Mouse (Mus musculus) MEL (cell line): ENCODE data around the gene Arhgap4. TPM values are rescaled to one million over a fixed set of nuclear protein-coding genes. Genes with fewer than 3 reads are reported as not detected.

Experiments
- DNase-seq: peaks from one replicate; pipeline ENCODE4 v3.0.0; 2011; ENCODE audit warnings: low read depth, low spot score
- H3K27ac ChIP-seq: 2 replicates; pipeline ENCODE4 v1.5.1; 2012; ENCODE audit warnings: low read depth, mild to moderate bottlenecking, control low read depth, low read length, moderate library complexity; ENCODE audit not compliant: control insufficient read depth
- H3K27me3 ChIP-seq, 2 experiments: fragments of 150-350 bp in 1 of 2; sonication (generic) in 1 of 2; 2 replicates each; pipeline ENCODE4 v1.6.1; 2012; ENCODE audit warnings: low read length in 2 of 2, mild to moderate bottlenecking in 2 of 2, improper control_type of control experiment in 1 of 2, moderate library complexity in 1 of 2; ENCODE audit not compliant: insufficient read depth in 2 of 2, control insufficient read depth in 1 of 2
- H3K36me3 ChIP-seq, 2 experiments: 2 replicates each; pipeline ENCODE4 v1.6.1; 2012 to 2014; ENCODE audit warnings: low read length in 2 of 2, improper control_type of control experiment in 1 of 2, inconsistent platforms in 1 of 2, mild to moderate bottlenecking in 1 of 2; ENCODE audit not compliant: insufficient read depth in 2 of 2, control insufficient read depth in 1 of 2
- H3K4me1 ChIP-seq, 2 experiments: fragments of 150-350 bp in 1 of 2; sonication (generic) in 1 of 2; 2 replicates each; pipeline ENCODE4 v1.6.1; 2012; ENCODE audit warnings: low read length in 2 of 2, improper control_type of control experiment in 1 of 2, mild to moderate bottlenecking in 1 of 2; ENCODE audit not compliant: insufficient read depth in 2 of 2, control insufficient read depth in 1 of 2
- H3K4me3 ChIP-seq, 2 experiments: fragments of 150-350 bp in 1 of 2; sonication (generic) in 1 of 2; 2 replicates each; pipeline ENCODE4 v1.5.1; 2012; ENCODE audit warnings: low read depth in 2 of 2, low read length in 2 of 2, mild to moderate bottlenecking in 2 of 2, moderate library complexity in 2 of 2, control low read depth in 1 of 2, improper control_type of control experiment in 1 of 2; ENCODE audit not compliant: control insufficient read depth in 1 of 2, insufficient read depth in 1 of 2
- H3K79me2 ChIP-seq: 2 replicates; pipeline ENCODE4 v1.6.1; 2012; ENCODE audit warnings: mild to moderate bottlenecking, low read length, moderate library complexity; ENCODE audit not compliant: control insufficient read depth, poor library complexity, insufficient read depth
- H3K9ac ChIP-seq: 2 replicates; pipeline ENCODE4 v1.6.1; 2012; ENCODE audit warnings: low read depth, mild to moderate bottlenecking, control low read depth, low read length, moderate library complexity; ENCODE audit not compliant: control insufficient read depth, poor library complexity, severe bottlenecking
- H3K9me3 ChIP-seq: fragments of 150-350 bp; sonication (generic); replicated peaks from 2 replicates; pipeline ENCODE4 v1.6.1; 2012; ENCODE audit warnings: mild to moderate bottlenecking, low read length, improper control_type of control experiment, moderate library complexity; ENCODE audit not compliant: insufficient read depth
- BHLHE40 ChIP-seq: IDR thresholded peaks from 2 replicates; pipeline ENCODE4 v1.6.1; 2012; ENCODE audit warnings: low read depth, mild to moderate bottlenecking, inconsistent platforms, low read length, improper control_type of control experiment, borderline replicate concordance
- CHD1 ChIP-seq: IDR thresholded peaks from 2 replicates; pipeline ENCODE4 v1.6.1; 2012; ENCODE audit warnings: low read depth, mild to moderate bottlenecking, inconsistent platforms, low read length, improper control_type of control experiment
- CHD2 ChIP-seq: IDR thresholded peaks from 2 replicates; pipeline ENCODE4 v1.6.1; 2011; ENCODE audit warnings: low read length, improper control_type of control experiment
- CTCF ChIP-seq, 3 experiments: IDR thresholded peaks in 2 of 3; conservative IDR thresholded peaks in 1 of 3; 2 replicates each; pipeline ENCODE4 v1.5.1; 2011 to 2012; ENCODE audit warnings: low read length in 3 of 3, low read depth in 2 of 3, mild to moderate bottlenecking in 2 of 3, improper control_type of control experiment in 1 of 3, inconsistent platforms in 1 of 3, mixed read lengths in 1 of 3, moderate library complexity in 1 of 3; ENCODE audit not compliant: control insufficient read depth in 1 of 3, insufficient read depth in 1 of 3, poor library complexity in 1 of 3, severe bottlenecking in 1 of 3
- E2F4 ChIP-seq: IDR thresholded peaks from 2 replicates; pipeline ENCODE4 v1.6.1; 2011; ENCODE audit warnings: low read depth, low read length, improper control_type of control experiment, borderline replicate concordance
- ELF1 ChIP-seq: IDR thresholded peaks from 2 replicates; pipeline ENCODE4 v1.6.1; 2014; ENCODE audit warnings: low read depth, mild to moderate bottlenecking, inconsistent platforms, low read length, improper control_type of control experiment, moderate library complexity
- EP300 ChIP-seq, 2 experiments: IDR thresholded peaks; 2 replicates each; pipeline ENCODE4 v1.6.1; 2011; ENCODE audit warnings: improper control_type of control experiment in 2 of 2, low read length in 2 of 2, low read depth in 1 of 2, mild to moderate bottlenecking in 1 of 2
- ETS1 ChIP-seq: IDR thresholded peaks from 2 replicates; pipeline ENCODE4 v1.6.1; 2012; ENCODE audit warnings: low read depth, mild to moderate bottlenecking, inconsistent platforms, low read length, improper control_type of control experiment, moderate library complexity
- GABPA ChIP-seq: IDR thresholded peaks from 2 replicates; pipeline ENCODE4 v1.6.1; 2012; ENCODE audit warnings: low read depth, mild to moderate bottlenecking, inconsistent platforms, low read length, improper control_type of control experiment, moderate library complexity
- GATA1 ChIP-seq: IDR thresholded peaks from 2 replicates; pipeline ENCODE4 v1.6.1; 2011; ENCODE audit warnings: low read depth, low read length, improper control_type of control experiment
- HCFC1 ChIP-seq: IDR thresholded peaks from 2 replicates; pipeline ENCODE4 v1.6.1; 2012; ENCODE audit warnings: low read depth, mild to moderate bottlenecking, inconsistent platforms, low read length, improper control_type of control experiment, moderate library complexity
- JUND ChIP-seq: IDR thresholded peaks from 2 replicates; pipeline ENCODE4 v1.6.1; 2011; ENCODE audit warnings: low read depth, mild to moderate bottlenecking, improper control_type of control experiment, low read length
- KAT2A ChIP-seq: conservative IDR thresholded peaks from 2 replicates; pipeline ENCODE4 v1.6.1; 2012; ENCODE audit warnings: low read depth, low read length, improper control_type of control experiment, inconsistent platforms
- MAFK ChIP-seq: IDR thresholded peaks from 2 replicates; pipeline ENCODE4 v1.6.1; 2011; ENCODE audit warnings: low read depth, mild to moderate bottlenecking, low read length, improper control_type of control experiment, borderline replicate concordance
- MAX ChIP-seq: IDR thresholded peaks from 2 replicates; pipeline ENCODE4 v1.6.1; 2011; ENCODE audit warnings: low read length, improper control_type of control experiment
- MAZ ChIP-seq: IDR thresholded peaks from 2 replicates; pipeline ENCODE4 v1.6.1; 2012; ENCODE audit warnings: low read depth, mild to moderate bottlenecking, inconsistent platforms, low read length, improper control_type of control experiment
- MEF2A ChIP-seq: IDR thresholded peaks from 2 replicates; pipeline ENCODE4 v1.6.1; 2014; ENCODE audit warnings: low read depth, mild to moderate bottlenecking, inconsistent platforms, low read length, improper control_type of control experiment; ENCODE audit not compliant: poor library complexity, insufficient replicate concordance, severe bottlenecking; ENCODE audit errors: extremely low read depth
- MXI1 ChIP-seq: IDR thresholded peaks from 2 replicates; pipeline ENCODE4 v1.6.1; 2011; ENCODE audit warnings: mild to moderate bottlenecking, low read depth, low read length, improper control_type of control experiment
- MYB ChIP-seq: IDR thresholded peaks from 2 replicates; pipeline ENCODE4 v1.6.1; 2011; ENCODE audit warnings: mild to moderate bottlenecking, low read depth, low read length, improper control_type of control experiment
- MYC ChIP-seq: IDR thresholded peaks from 2 replicates; pipeline ENCODE4 v1.6.1; 2011; ENCODE audit warnings: low read depth, mild to moderate bottlenecking, low read length, improper control_type of control experiment, moderate library complexity
- NELFE ChIP-seq: IDR thresholded peaks from 2 replicates; pipeline ENCODE4 v1.6.1; 2011; ENCODE audit warnings: low read depth, low read length, improper control_type of control experiment
- NRF1 ChIP-seq: IDR thresholded peaks from 2 replicates; pipeline ENCODE4 v1.6.1; 2014; ENCODE audit warnings: low read depth, mild to moderate bottlenecking, inconsistent platforms, low read length, improper control_type of control experiment, moderate library complexity; ENCODE audit not compliant: poor library complexity, insufficient read depth, severe bottlenecking
- POLR2A ChIP-seq, 2 experiments: IDR thresholded peaks; 2 replicates each; pipeline ENCODE4 v1.6.1; 2011 to 2012; ENCODE audit warnings: low read length in 2 of 2, mild to moderate bottlenecking in 2 of 2, control low read depth in 1 of 2, improper control_type of control experiment in 1 of 2, low read depth in 1 of 2, moderate library complexity in 1 of 2; ENCODE audit not compliant: control insufficient read depth in 1 of 2, insufficient read depth in 1 of 2, poor library complexity in 1 of 2
- POLR2AphosphoS2 ChIP-seq: IDR thresholded peaks from 2 replicates; pipeline ENCODE4 v1.6.1; 2011; ENCODE audit warnings: low read length, improper control_type of control experiment
- POLR2AphosphoS5 ChIP-seq: IDR thresholded peaks from 2 replicates; pipeline ENCODE4 v1.6.1; 2012; ENCODE audit warnings: low read depth, borderline replicate concordance, mild to moderate bottlenecking, inconsistent platforms, low read length, moderate library complexity, mixed read lengths
- RAD21 ChIP-seq: IDR thresholded peaks from 2 replicates; pipeline ENCODE4 v1.6.1; 2011; ENCODE audit warnings: mild to moderate bottlenecking, low read depth, low read length, improper control_type of control experiment
- RCOR1 ChIP-seq: IDR thresholded peaks from 2 replicates; pipeline ENCODE4 v1.6.1; 2012; ENCODE audit warnings: low read depth, mild to moderate bottlenecking, inconsistent platforms, low read length, improper control_type of control experiment
- SIN3A ChIP-seq: IDR thresholded peaks from 2 replicates; pipeline ENCODE4 v1.6.1; 2012; ENCODE audit warnings: low read length, improper control_type of control experiment, inconsistent platforms
- TAL1 ChIP-seq: IDR thresholded peaks from 2 replicates; pipeline ENCODE4 v1.6.1; 2012; ENCODE audit warnings: mild to moderate bottlenecking, inconsistent platforms, low read length, moderate library complexity, mixed read lengths
- TBP ChIP-seq: IDR thresholded peaks from 2 replicates; pipeline ENCODE4 v1.8.0; 2011; ENCODE audit warnings: low read depth, low read length, improper control_type of control experiment
- TCF12 ChIP-seq: IDR thresholded peaks from 2 replicates; pipeline ENCODE4 v1.6.1; 2014; ENCODE audit warnings: low read depth, mild to moderate bottlenecking, inconsistent platforms, low read length, improper control_type of control experiment, moderate library complexity
- UBTF ChIP-seq: IDR thresholded peaks from 2 replicates; pipeline ENCODE4 v1.6.1; 2012; ENCODE audit warnings: low read depth, mild to moderate bottlenecking, inconsistent platforms, low read length, improper control_type of control experiment, moderate library complexity, borderline replicate concordance; ENCODE audit not compliant: insufficient read depth
- USF1 ChIP-seq: IDR thresholded peaks from 2 replicates; pipeline ENCODE4 v1.6.1; 2014; ENCODE audit warnings: low read depth, mild to moderate bottlenecking, inconsistent platforms, low read length, improper control_type of control experiment, moderate library complexity
- USF2 ChIP-seq, 2 experiments: IDR thresholded peaks; 2 replicates each; pipeline ENCODE4 v1.6.1; 2011 to 2012; ENCODE audit warnings: improper control_type of control experiment in 2 of 2, low read length in 2 of 2, borderline replicate concordance in 1 of 2, inconsistent platforms in 1 of 2, low read depth in 1 of 2, mild to moderate bottlenecking in 1 of 2; ENCODE audit not compliant: insufficient read depth in 1 of 2
- ZC3H11A ChIP-seq: IDR thresholded peaks from 2 replicates; pipeline ENCODE4 v1.6.1; 2012; ENCODE audit warnings: low read depth, mild to moderate bottlenecking, inconsistent platforms, low read length, improper control_type of control experiment
- ZKSCAN1 ChIP-seq: IDR thresholded peaks from 2 replicates; pipeline ENCODE4 v1.6.1; 2012; ENCODE audit warnings: low read depth, mild to moderate bottlenecking, inconsistent platforms, low read length, improper control_type of control experiment, moderate library complexity
- ZMIZ1 ChIP-seq: IDR thresholded peaks from 2 replicates; pipeline ENCODE4 v1.6.1; 2012; ENCODE audit warnings: low read depth, mild to moderate bottlenecking, inconsistent platforms, low read length, improper control_type of control experiment, moderate library complexity
- ZNF384 ChIP-seq: IDR thresholded peaks from 2 replicates; pipeline ENCODE4 v1.6.1; 2012; ENCODE audit warnings: low read depth, mild to moderate bottlenecking, inconsistent platforms, low read length, improper control_type of control experiment
- polyA plus RNA-seq, 2 experiments: library from polyadenylated mRNA; stranded (reverse) in 1 of 2; unstranded in 1 of 2; fragments of >175 nt in 1 of 2; fragments of >200 nt in 1 of 2; gene quantifications; 2 replicates each; pipeline versions ENCODE4 v1.2.1 to v1.2.4; 2012; ENCODE audit warnings: low replicate concordance in 2 of 2, low read depth in 1 of 2; ENCODE audit not compliant: insufficient read length in 2 of 2, insufficient read depth in 1 of 2, missing spikeins in 1 of 2
- total RNA-seq: library from RNA; depleted of rRNA; stranded (reverse); fragments of 300-350 nt; gene quantifications from 2 replicates; pipeline ENCODE4 v1.2.3, GENCODE M21; 2012

Gene Arhgap4
- total and polyA plus RNA-seq, 3 experiments = 10.3 to 24.5 TPM; not detected in 1

DNA sequence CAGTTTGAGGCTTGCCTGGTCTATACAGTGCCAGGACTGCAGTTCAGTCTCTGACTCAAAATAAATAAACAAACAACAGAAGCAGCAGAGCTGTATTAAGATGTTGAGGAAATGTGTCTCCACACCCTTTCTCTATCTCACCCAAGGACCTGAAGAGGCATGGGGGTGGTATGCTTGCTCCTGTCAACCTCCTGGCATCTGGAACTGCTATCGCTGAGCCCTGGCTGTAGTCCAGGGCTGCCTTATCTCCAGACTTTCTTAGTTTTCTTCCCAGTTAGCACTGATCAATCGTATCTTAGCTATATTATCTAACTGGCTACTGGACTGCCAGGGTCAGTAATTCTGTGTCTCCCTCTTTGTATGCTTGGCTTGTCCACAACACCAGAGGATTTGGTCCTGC lies 20.2 kb upstream of the Arhgap4 start:
- Histone ChIP-seq H3K4me3 (no peak overlapping the region), H3K4me1 (peaks cover 0 to 19% of the 10 kb centered on the region in 2 experiments; a peak in 3 of 4 replicates), H3K9ac (no peak overlapping the region), H3K27ac (no peak overlapping the region; the same call in 1 of the 2 replicates), H3K79me2 (no peaks in the 10 kb centered on the region; the same call in 1 of the 2 replicates), H3K9me3 (no peaks in the 10 kb centered on the region), H3K36me3 (peaks cover 5 to 27% of the 10 kb centered on the region in 2 experiments), H3K27me3 (no peaks in the 10 kb centered on the region)
- DNase-seq = peak; percentile 41
- TF ChIP-seq ZC3H11A = no peak
- no peak for TF ChIP-seq CTCF (IDR thresholded peaks at IDR 0.05 in 2 of 3, conservative IDR thresholded peaks at IDR 0.05 in 1 of 3; ENCODE audit: control insufficient read depth in 1 of 3, insufficient read depth in 1 of 3, low read depth in 2 of 3, low read length in 3 of 3, poor library complexity in 1 of 3, severe bottlenecking in 1 of 3)
- TF ChIP-seq MYC = no peak
- TF ChIP-seq JUND = no peak
- peak; percentile 16 to 23; a peak in 2 of 4 replicates for TF ChIP-seq EP300 (IDR thresholded peaks at IDR 0.05; ENCODE audit: low read depth in 1 of 2, low read length in 2 of 2)
- no peak for TF ChIP-seq POLR2A (IDR thresholded peaks at IDR 0.05; ENCODE audit: control insufficient read depth in 1 of 2, insufficient read depth in 1 of 2, low read depth in 1 of 2, low read length in 2 of 2, poor library complexity in 1 of 2)
- no peak for TF ChIP-seq RCOR1
- peak; percentile 36; the same call in 1 of the 2 replicates for TF ChIP-seq TCF12
- no peak for TF ChIP-seq GABPA
- no peak for TF ChIP-seq POLR2AphosphoS5
- peak; percentile 32; the same call in 1 of the 2 replicates for TF ChIP-seq SIN3A
- TF ChIP-seq KAT2A = no peak
- no peak for TF ChIP-seq BHLHE40
- TF ChIP-seq MXI1 = peak; percentile 47; the same call in 1 of the 2 replicates
- TF ChIP-seq GATA1 = peak; percentile 65; the same call in 1 of the 2 replicates
- TF ChIP-seq ZNF384 = no peak
- no peak for TF ChIP-seq ELF1
- no peak for TF ChIP-seq NELFE
- TF ChIP-seq TBP = no peak
- TF ChIP-seq POLR2AphosphoS2 = peak; percentile 47; the same call in 1 of the 2 replicates
- TF ChIP-seq TAL1 = no peak
- TF ChIP-seq MYB = no peak
- TF ChIP-seq UBTF = no peak
- TF ChIP-seq MAFK = no peak
- TF ChIP-seq ETS1 = 0 out of 2 replicates have a peak, but pooled peaks have one; percentile 31
- TF ChIP-seq CHD2 = no peak
- no peak for TF ChIP-seq NRF1
- TF ChIP-seq USF1 = no peak
- no peak for TF ChIP-seq ZKSCAN1
- TF ChIP-seq E2F4 = no peak
- no peak for TF ChIP-seq CHD1
- TF ChIP-seq MEF2A = no peak
- TF ChIP-seq USF2 (IDR thresholded peaks at IDR 0.05; ENCODE audit: borderline replicate concordance in 1 of 2, insufficient read depth in 1 of 2, low read depth in 1 of 2, low read length in 2 of 2) = no peak
- TF ChIP-seq MAZ = no peak
- no peak for TF ChIP-seq RAD21
- no peak for TF ChIP-seq ZMIZ1
- no peak for TF ChIP-seq HCFC1
- no peak for TF ChIP-seq MAX
